Mouse (Mus musculus) ES-E14 (cell line): Measurements from ENCODE around the gene Grid2. TPM values are rescaled to one million over a fixed set of nuclear protein-coding genes. Genes with fewer than 3 reads are reported as not detected.

Experiments
- DNase-seq: peaks from one replicate; pipeline ENCODE4 v3.0.0-alpha.2; 2013; ENCODE audit warnings: low read depth, low spot score
- H3K27ac ChIP-seq: 2 replicates; pipeline ENCODE4 v1.5.1; 2012; ENCODE audit warnings: low read depth, mild to moderate bottlenecking, low read length, moderate library complexity, mixed read lengths; ENCODE audit not compliant: poor library complexity, insufficient read depth, severe bottlenecking
- H3K36me3 ChIP-seq: 2 replicates; pipeline ENCODE4 v1.6.1; 2012; ENCODE audit warnings: mild to moderate bottlenecking, low read length, moderate library complexity, mixed read lengths; ENCODE audit not compliant: control insufficient read depth, poor library complexity, insufficient read depth, severe bottlenecking
- H3K4me1 ChIP-seq, 2 experiments: fragments of 150-350 bp in 1 of 2; sonication (generic) in 1 of 2; 2 replicates each; pipeline ENCODE4 v1.6.1; 2012; ENCODE audit warnings: low read length in 2 of 2, mild to moderate bottlenecking in 1 of 2, mixed read lengths in 1 of 2; ENCODE audit not compliant: control insufficient read depth in 2 of 2, insufficient read depth in 2 of 2, poor library complexity in 1 of 2
- H3K4me3 ChIP-seq, 2 experiments: fragments of 150-350 bp in 1 of 2; sonication (generic) in 1 of 2; 2 replicates each; pipeline ENCODE4 v1.5.1; 2012; ENCODE audit warnings: low read length in 2 of 2, low read depth in 1 of 2, mild to moderate bottlenecking in 1 of 2, mixed read lengths in 1 of 2; ENCODE audit not compliant: insufficient read depth in 1 of 2, poor library complexity in 1 of 2, severe bottlenecking in 1 of 2
- H3K9ac ChIP-seq: 2 replicates; pipeline ENCODE4 v1.6.1; 2012; ENCODE audit warnings: low read depth, mild to moderate bottlenecking, low read length, mixed read lengths; ENCODE audit not compliant: poor library complexity, insufficient read depth, severe bottlenecking
- H3K9me3 ChIP-seq: fragments of 150-350 bp; sonication (generic); 2 replicates; pipeline ENCODE4 v1.6.1; 2012; ENCODE audit warnings: low read depth, mild to moderate bottlenecking, low read length; ENCODE audit not compliant: control insufficient read depth, insufficient read depth
- CHD2 ChIP-seq: IDR thresholded peaks from 2 replicates; pipeline ENCODE4 v1.6.1; 2014; ENCODE audit warnings: mild to moderate bottlenecking, low read depth, low read length, inconsistent platforms
- HCFC1 ChIP-seq: IDR thresholded peaks from 2 replicates; pipeline ENCODE4 v1.6.1; 2012; ENCODE audit warnings: low read length, inconsistent platforms, borderline replicate concordance; ENCODE audit not compliant: insufficient read depth
- MAFK ChIP-seq: IDR thresholded peaks from 2 replicates; pipeline ENCODE4 v1.6.1; 2014; ENCODE audit warnings: mild to moderate bottlenecking, low read depth, low read length, inconsistent platforms; ENCODE audit not compliant: insufficient read depth
- ZC3H11A ChIP-seq: IDR thresholded peaks from 2 replicates; pipeline ENCODE4 v1.6.1; 2012; ENCODE audit warnings: low read depth, mild to moderate bottlenecking, inconsistent platforms, low read length, borderline replicate concordance
- ZNF384 ChIP-seq: IDR thresholded peaks from 2 replicates; pipeline ENCODE4 v1.6.1; 2012; ENCODE audit warnings: low read depth, low read length, inconsistent platforms
- in situ Hi-C, 2 experiments: fragments of 600-800 bp; cut with MboI; formaldehyde crosslinking; loops; one replicate each; pipeline ENCODE4 v1.15.1; 2025; ENCODE audit warnings: low sequenced_read_pairs in 2 of 2, inconsistent platforms in 1 of 2; ENCODE audit not compliant: unreplicated experiment in 2 of 2
- total RNA-seq: library from RNA; depleted of rRNA; stranded (reverse); fragments of 300-350 nt; gene quantifications from 2 replicates; pipeline ENCODE4 v1.2.3, GENCODE M21; 2012

The Grid2 gene
- total RNA-seq, 1 experiment = 0.94 TPM

DNA sequence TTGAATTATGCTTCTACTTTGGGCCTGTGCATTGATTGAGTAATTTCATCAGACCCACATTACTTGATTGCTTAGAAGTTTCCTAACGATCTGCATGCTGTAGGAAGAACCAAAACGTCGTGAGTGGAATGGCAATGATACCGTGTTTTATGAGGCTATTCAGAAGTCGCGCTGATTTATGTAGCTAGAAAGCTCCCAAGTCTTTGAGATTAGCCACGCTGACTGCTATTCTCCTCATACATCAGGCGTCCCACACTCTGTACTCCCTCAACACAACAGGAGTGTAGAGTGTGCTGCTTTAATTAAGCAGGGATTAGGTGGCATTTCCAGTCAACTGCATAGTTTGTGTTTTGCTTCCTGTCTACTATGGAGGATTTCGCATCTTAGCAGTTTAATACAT, 4.1 kb downstream of the Grid2 start:
- Histone ChIP-seq H3K36me3 (no peaks in the 10 kb centered on the region), H3K4me3 (no peak overlapping the region), H3K4me1 (no peaks in the 10 kb centered on the region), H3K27ac (no peak overlapping the region), H3K9ac (no peak overlapping the region), H3K9me3 (no peaks in the 10 kb centered on the region)
- no peak for DNase-seq
- in situ Hi-C loops = no loop called here
- TF ChIP-seq ZNF384 (no peak), HCFC1 (no peak), MAFK (no peak), CHD2 (no peak), ZC3H11A (no peak)

- Histone ChIP-seq H3K27ac (no peak overlapping the region), H3K4me1 (no peaks in the 10 kb centered on the region), H3K9me3 (no peaks in the 10 kb centered on the region), H3K4me3 (no peak overlapping the region), H3K36me3 (no peaks in the 10 kb centered on the region), H3K9ac (no peak overlapping the region)
- in situ Hi-C loops = no loop called here
- TF ChIP-seq ZC3H11A = no peak
- no peak for TF ChIP-seq HCFC1
- DNase-seq = no peak
Observed at GRCm38 (mm10) chr6:63284419-63284818, 28.7 kb downstream of the Grid2 start.

DNA sequence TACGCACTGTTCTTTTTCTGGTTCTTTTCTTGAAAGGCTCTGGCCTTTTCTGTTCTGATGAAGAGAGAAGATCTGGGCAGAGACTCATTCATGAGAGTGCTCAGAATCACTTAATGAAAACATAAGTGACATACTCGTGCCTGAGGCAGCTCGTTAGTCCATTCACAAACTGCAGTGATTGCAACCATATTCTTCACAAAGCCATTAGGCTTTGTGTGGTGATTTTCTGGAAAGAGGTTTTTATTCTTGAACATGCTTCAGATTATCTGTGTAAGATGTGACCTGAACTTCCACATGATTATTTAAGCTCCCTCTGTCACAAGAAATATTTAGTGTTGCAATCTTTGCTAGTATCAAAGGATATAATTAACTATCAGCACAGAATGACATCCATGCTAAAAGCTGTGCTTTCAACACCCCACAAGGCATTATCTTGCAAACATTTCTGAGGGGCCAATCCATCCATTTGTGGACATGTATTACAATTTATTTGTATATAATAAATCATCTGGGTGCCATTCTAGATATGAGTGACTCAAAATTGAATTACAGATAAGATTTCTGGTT, 86.8 kb downstream of the Grid2 start:
- in situ Hi-C loops = no loop called here
- no peaks in the 10 kb centered on the region for H3K4me1 ChIP-seq
- no peak overlapping the region for H3K9ac ChIP-seq
- no peaks in the 10 kb centered on the region for H3K9me3 ChIP-seq
- H3K27ac ChIP-seq = no peak overlapping the region
- H3K4me3 ChIP-seq = no peak overlapping the region
- H3K36me3 ChIP-seq = no peaks in the 10 kb centered on the region
- no peak for DNase-seq
- TF ChIP-seq MAFK (no peak), HCFC1 (no peak), ZNF384 (no peak), ZC3H11A (no peak), CHD2 (no peak)

DNA sequence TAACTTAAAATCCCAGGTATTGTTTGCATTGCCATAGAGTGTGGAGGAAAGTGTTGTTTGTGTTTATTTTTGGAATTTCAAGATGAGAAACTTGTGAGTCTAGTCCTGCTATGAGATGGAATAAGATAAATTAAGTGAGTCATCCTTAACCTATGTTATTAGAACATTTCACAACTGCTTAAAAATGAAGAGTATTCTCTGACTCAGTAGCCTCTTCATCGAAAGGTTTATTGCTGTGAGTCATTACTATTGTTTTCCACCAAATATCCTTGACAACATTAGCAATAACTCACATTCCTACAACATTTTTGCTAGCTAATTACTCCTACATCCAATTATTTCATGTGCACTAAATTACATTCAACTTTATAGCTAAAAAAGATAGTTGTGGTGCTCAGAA, 91.3 kb downstream of the Grid2 start:
- in situ Hi-C loops = no loop called here
- Histone ChIP-seq H3K9ac (no peak overlapping the region), H3K4me1 (no peaks in the 10 kb centered on the region), H3K4me3 (no peak overlapping the region), H3K9me3 (no peaks in the 10 kb centered on the region), H3K36me3 (no peaks in the 10 kb centered on the region), H3K27ac (no peak overlapping the region)
- DNase-seq = no peak
- TF ChIP-seq HCFC1 (no peak), ZNF384 (no peak), MAFK (no peak), ZC3H11A (no peak), CHD2 (no peak)

GRCm38 (mm10) chr6:63381061-63381611, 125.5 kb downstream of the Grid2 start:
- Histone ChIP-seq H3K27ac (no peak overlapping the region), H3K36me3 (no peaks in the 10 kb centered on the region), H3K4me1 (no peaks in the 10 kb centered on the region), H3K9ac (no peak overlapping the region), H3K9me3 (no peaks in the 10 kb centered on the region), H3K4me3 (no peak overlapping the region)
- DNase-seq = no peak
- TF ChIP-seq HCFC1 = no peak
- TF ChIP-seq ZNF384 = no peak
- no peak for TF ChIP-seq MAFK
- no peak for TF ChIP-seq CHD2
- TF ChIP-seq ZC3H11A = no peak
- in situ Hi-C loops = no loop called here
